In the genomic region with DNA sequence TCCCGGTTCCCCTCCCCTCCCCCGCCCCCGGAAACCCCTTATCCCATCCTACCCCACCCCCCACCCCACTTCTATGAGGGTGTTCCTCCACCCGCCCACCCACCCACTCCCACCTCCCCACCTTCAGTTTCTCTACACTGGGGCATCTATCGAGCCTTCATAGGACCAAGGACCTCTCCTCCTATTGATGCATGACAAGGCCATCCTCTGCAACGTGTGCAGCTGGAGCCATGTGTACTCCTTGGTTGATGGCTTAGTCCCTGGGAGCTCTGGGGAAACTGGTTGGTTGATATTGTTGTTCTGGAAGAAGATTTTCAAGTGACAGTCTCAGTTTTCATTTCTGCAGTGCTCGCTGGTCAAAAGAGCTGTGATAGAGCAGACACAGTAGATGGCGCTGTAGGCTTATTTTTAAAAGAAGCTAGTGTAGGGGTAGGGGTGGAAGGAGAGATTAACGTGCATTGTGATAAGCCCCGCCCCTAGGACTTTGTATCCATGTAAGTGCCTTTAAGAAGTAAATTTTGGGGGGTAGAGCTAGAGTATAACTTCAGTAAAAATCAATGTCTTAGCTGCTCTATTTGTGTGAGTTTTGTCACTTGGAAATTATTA, we compare ENCODE assay signal across 8 mouse cellular contexts.
DNase-seq lines count a peak whose midpoint lies in the region; ATAC-seq lines count a peak whose summit lies in the region.

No protein-coding gene starts in this region.

- no peak overlapping the region for H3K9ac ChIP-seq in heart, embryonic 14.5 days (ENCODE audit: low read length)
- no peak overlapping the region for H3K9ac ChIP-seq in kidney, embryonic 14.5 days (ENCODE audit: low read depth, low read length)
- no peak overlapping the region for H3K9ac ChIP-seq in limb, embryonic 13.5 days

- no peaks in the 10 kb centered on the region for H3K27me3 ChIP-seq in heart, embryonic 14.5 days (ENCODE audit: control insufficient read depth, insufficient read depth, low read length)
- no peaks in the 10 kb centered on the region for H3K27me3 ChIP-seq in kidney, embryonic 14.5 days (ENCODE audit: control insufficient read depth, insufficient read depth, low read length)
- no peaks in the 10 kb centered on the region for H3K27me3 ChIP-seq in limb, embryonic 13.5 days

- H3K9me3 ChIP-seq in heart, embryonic 14.5 days (ENCODE audit: control insufficient read depth, low read length): peaks cover 5% of the 10 kb centered on the region; the same call in 1 of the 2 replicates
- no peaks in the 10 kb centered on the region for H3K9me3 ChIP-seq in kidney, embryonic 14.5 days (ENCODE audit: control insufficient read depth, low read length)
- H3K9me3 ChIP-seq in limb, embryonic 13.5 days: no peaks in the 10 kb centered on the region

- H3K4me2 ChIP-seq in heart, embryonic 14.5 days (ENCODE audit: low read length): no peak overlapping the region
- no peak overlapping the region for H3K4me2 ChIP-seq in kidney, embryonic 14.5 days (replicated peaks; ENCODE audit: low read depth, low read length)
- no peak overlapping the region for H3K4me2 ChIP-seq in limb, embryonic 13.5 days (replicated peaks)

- H3K4me1 ChIP-seq in heart, embryonic 14.5 days (ENCODE audit: control insufficient read depth in 2 of 2, insufficient read depth in 2 of 2, low read length in 2 of 2): peaks cover 2 to 8% of the 10 kb centered on the region in 2 experiments; a peak in 3 of 4 replicates
- peaks cover 12% of the 10 kb centered on the region for H3K4me1 ChIP-seq in kidney, embryonic 14.5 days (ENCODE audit: control insufficient read depth, insufficient read depth, low read length)
- H3K4me1 ChIP-seq in limb, embryonic 13.5 days: peaks cover 26% of the 10 kb centered on the region; the same call in 1 of the 2 replicates

- H3K27ac ChIP-seq in heart, embryonic 14.5 days (replicated peaks in 1 of 2; ENCODE audit: control insufficient read depth in 1 of 2, insufficient read depth in 1 of 2, low read depth in 2 of 2, low read length in 2 of 2): no peak overlapping the region
- no peak overlapping the region for H3K27ac ChIP-seq in kidney, embryonic 14.5 days (ENCODE audit: low read depth, low read length)
- H3K27ac ChIP-seq in limb, embryonic 13.5 days: no peak overlapping the region

- no peaks in the 10 kb centered on the region for H3K36me3 ChIP-seq in heart, embryonic 14.5 days (ENCODE audit: control insufficient read depth, insufficient read depth, low read length)
- no peaks in the 10 kb centered on the region for H3K36me3 ChIP-seq in kidney, embryonic 14.5 days (ENCODE audit: control insufficient read depth, insufficient read depth, low read length)
- no peaks in the 10 kb centered on the region for H3K36me3 ChIP-seq in limb, embryonic 13.5 days

- peak; percentile 66; the same call in 1 of the 2 replicates for ATAC-seq in heart, embryonic 14.5 days (ENCODE audit: insufficient number of reproducible peaks, insufficient read depth, low FRiP score, low read depth)
- ATAC-seq in kidney, embryonic 14.5 days (ENCODE audit: low FRiP score, low TSS enrichment): peak; percentile 80
- peak; percentile 76 for ATAC-seq in limb, embryonic 13.5 days (ENCODE audit: low FRiP score, low read depth)

- 20% methylated on average over 10 of the region's 10 CpGs for WGBS in heart, embryonic 14.5 days
- 26% methylated on average over 10 of the region's 10 CpGs for WGBS in kidney, embryonic 14.5 days
- 22% methylated on average over 8 of the region's 10 CpGs for WGBS in limb, embryonic 13.5 days

- H3K4me3 ChIP-seq in heart, embryonic 14.5 days (ENCODE audit: control insufficient read depth in 1 of 2, insufficient read depth in 1 of 2, low read depth in 1 of 2, low read length in 2 of 2): no peak overlapping the region
- no peak overlapping the region for H3K4me3 ChIP-seq in kidney, embryonic 14.5 days (ENCODE audit: low read length)
- H3K4me3 ChIP-seq in limb, embryonic 13.5 days: no peak overlapping the region

- peak; percentile 47 to 61 for DNase-seq in CD8-positive naive resting alpha-beta T cell, adult 2 months (ENCODE audit: low read depth in 2 of 2, low spot score in 2 of 2)
- peak; percentile 68 for DNase-seq in adrenal gland, postnatal 10 days
- peak; percentile 79 for DNase-seq in embryo, embryonic 9.5 days (ENCODE audit: extremely low spot score)
- peak; percentile 88 for DNase-seq in naive thymus-derived CD4-positive, alpha-beta T cell, adult 2 months (ENCODE audit: low read depth)
- DNase-seq in thymus, postnatal 0 days (ENCODE audit: low spot score): peak; percentile 84
